Mouse (Mus musculus): ENCODE measurements at regions not wholly inside any gene's neighbourhood (a gene's known extent, or its start where the extent isn't known, plus 50 kb on each side); places are given as distances from the start of the nearest gene placed in this dataset.
A peak's percentile ranks its signal among the peaks of the same experiment; 100 is the strongest.

DNA sequence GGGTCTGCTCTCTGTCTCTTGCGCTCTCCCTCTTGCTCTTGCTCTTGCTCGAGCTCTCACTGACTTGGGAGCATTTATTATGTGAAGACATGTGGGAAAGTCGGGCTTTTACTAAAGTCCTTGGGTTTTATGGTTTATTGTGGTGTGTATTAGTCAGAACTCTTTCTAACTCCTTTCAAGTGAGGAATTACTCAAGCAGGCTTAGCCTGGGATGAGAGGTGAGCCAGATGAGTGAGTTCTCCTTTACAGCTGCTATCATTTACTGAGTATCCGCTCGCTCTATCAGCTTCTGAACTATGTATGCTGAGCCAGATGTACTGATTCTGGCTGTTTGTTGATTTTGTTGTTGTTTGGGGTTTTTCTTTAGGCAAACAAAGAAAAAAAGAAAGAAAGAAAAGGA, 190.4 kb upstream of the Zfp637 start:
- TF ChIP-seq POLR2A (IDR thresholded peaks at IDR 0.05; ENCODE audit: borderline replicate concordance, low read depth, low read length): no peak
- no peak for TF ChIP-seq CTCF (IDR thresholded peaks at IDR 0.05; ENCODE audit: low read depth, low read length)
- H3K27ac ChIP-seq (ENCODE audit: insufficient read depth, low read depth, low read length): no peak overlapping the region
- no peak overlapping the region for H3K4me3 ChIP-seq (ENCODE audit: insufficient read depth, low read length)
- no peaks in the 10 kb centered on the region for H3K4me1 ChIP-seq (ENCODE audit: control insufficient read depth, insufficient read depth, low read length)

GRCm38 (mm10) chr6:117651551-117651950, 189.4 kb upstream of the Zfp637 start:
- no peak for TF ChIP-seq POLR2A (IDR thresholded peaks at IDR 0.05; ENCODE audit: borderline replicate concordance, low read depth, low read length)
- TF ChIP-seq CTCF (IDR thresholded peaks at IDR 0.05; ENCODE audit: low read depth, low read length): no peak
- Histone ChIP-seq H3K4me3 (ENCODE audit: insufficient read depth, low read length) (no peak overlapping the region), H3K27ac (ENCODE audit: insufficient read depth, low read depth, low read length) (no peak overlapping the region), H3K4me1 (ENCODE audit: control insufficient read depth, insufficient read depth, low read length) (no peaks in the 10 kb centered on the region)

DNA sequence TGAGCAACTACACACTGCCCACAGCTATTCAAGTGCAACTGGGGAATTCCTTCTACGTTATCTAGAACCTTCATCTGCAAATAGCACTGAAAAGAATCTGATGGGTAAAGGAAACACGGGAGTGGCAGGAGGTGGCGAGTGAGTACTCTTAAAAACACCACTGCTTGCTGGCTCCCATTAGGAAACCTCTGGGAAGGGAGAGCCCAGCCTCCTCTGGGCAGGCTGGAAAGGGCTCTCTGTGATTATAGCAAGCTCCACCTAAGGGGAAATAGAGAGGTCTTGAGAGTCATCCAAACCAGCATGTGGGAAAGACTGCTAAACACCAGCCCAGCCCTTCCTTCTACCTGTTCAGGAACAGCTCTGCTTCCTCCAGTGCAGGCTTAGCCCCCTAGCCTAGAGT, 189.0 kb upstream of the Zfp637 start:
- TF ChIP-seq CTCF (IDR thresholded peaks at IDR 0.05; ENCODE audit: low read depth, low read length) (no peak), POLR2A (IDR thresholded peaks at IDR 0.05; ENCODE audit: borderline replicate concordance, low read depth, low read length) (no peak)
- Histone ChIP-seq H3K4me1 (ENCODE audit: control insufficient read depth, insufficient read depth, low read length) (no peaks in the 10 kb centered on the region), H3K27ac (ENCODE audit: insufficient read depth, low read depth, low read length) (no peak overlapping the region), H3K4me3 (ENCODE audit: insufficient read depth, low read length) (no peak overlapping the region)

GRCm38 (mm10) chr6:117652917-117653316, 188.1 kb upstream of the Zfp637 start:
- Histone ChIP-seq H3K4me1 (ENCODE audit: control insufficient read depth, insufficient read depth, low read length) (no peaks in the 10 kb centered on the region), H3K4me3 (ENCODE audit: insufficient read depth, low read length) (no peak overlapping the region), H3K27ac (ENCODE audit: insufficient read depth, low read depth, low read length) (no peak overlapping the region)
- TF ChIP-seq POLR2A (IDR thresholded peaks at IDR 0.05; ENCODE audit: borderline replicate concordance, low read depth, low read length) (no peak), CTCF (IDR thresholded peaks at IDR 0.05; ENCODE audit: low read depth, low read length) (no peak)

GRCm38 (mm10) chr6:117653886-117654425, 187.0 kb upstream of the Zfp637 start:
- H3K27ac ChIP-seq (ENCODE audit: insufficient read depth, low read depth, low read length): no peak overlapping the region
- H3K4me3 ChIP-seq (ENCODE audit: insufficient read depth, low read length): no peak overlapping the region
- no peak for TF ChIP-seq CTCF (IDR thresholded peaks at IDR 0.05; ENCODE audit: low read depth, low read length)
- no peak for TF ChIP-seq POLR2A (IDR thresholded peaks at IDR 0.05; ENCODE audit: borderline replicate concordance, low read depth, low read length)
- H3K4me1 ChIP-seq (ENCODE audit: control insufficient read depth, insufficient read depth, low read length): no peaks in the 10 kb centered on the region

DNA sequence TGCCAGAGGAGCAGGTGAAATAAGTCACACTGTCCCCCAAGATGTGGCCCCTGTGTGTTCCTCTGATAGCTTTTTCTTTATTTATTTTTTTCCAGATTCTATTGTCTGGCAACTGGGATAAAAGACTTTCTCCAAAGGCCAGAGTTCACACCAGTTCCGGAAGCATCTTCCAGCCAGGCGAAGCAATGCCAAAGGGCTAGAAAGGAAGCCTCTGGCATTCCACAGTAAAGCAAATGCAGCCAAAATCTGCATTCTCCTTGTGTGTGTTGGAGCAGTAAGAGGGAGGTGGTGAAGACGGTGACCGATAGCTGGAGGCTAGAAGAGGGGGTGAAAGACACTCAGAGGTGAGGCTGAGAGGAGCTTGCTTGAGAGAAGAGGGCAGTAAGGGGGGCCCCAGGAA, 185.0 kb upstream of the Zfp637 start:
- H3K4me3 ChIP-seq (ENCODE audit: insufficient read depth, low read length): no peak overlapping the region
- no peak for TF ChIP-seq POLR2A (IDR thresholded peaks at IDR 0.05; ENCODE audit: borderline replicate concordance, low read depth, low read length)
- no peak for TF ChIP-seq CTCF (IDR thresholded peaks at IDR 0.05; ENCODE audit: low read depth, low read length)
- no peak overlapping the region for H3K27ac ChIP-seq (ENCODE audit: insufficient read depth, low read depth, low read length)
- no peaks in the 10 kb centered on the region for H3K4me1 ChIP-seq (ENCODE audit: control insufficient read depth, insufficient read depth, low read length)

GRCm38 (mm10) chr6:117660576-117660975, 180.4 kb upstream of the Zfp637 start:
- TF ChIP-seq CTCF (IDR thresholded peaks at IDR 0.05; ENCODE audit: low read depth, low read length): peak; percentile 39
- TF ChIP-seq POLR2A (IDR thresholded peaks at IDR 0.05; ENCODE audit: borderline replicate concordance, low read depth, low read length): no peak
- Histone ChIP-seq H3K4me1 (ENCODE audit: control insufficient read depth, insufficient read depth, low read length) (no peaks in the 10 kb centered on the region), H3K4me3 (ENCODE audit: insufficient read depth, low read length) (no peak overlapping the region), H3K27ac (ENCODE audit: insufficient read depth, low read depth, low read length) (no peak overlapping the region)

DNA sequence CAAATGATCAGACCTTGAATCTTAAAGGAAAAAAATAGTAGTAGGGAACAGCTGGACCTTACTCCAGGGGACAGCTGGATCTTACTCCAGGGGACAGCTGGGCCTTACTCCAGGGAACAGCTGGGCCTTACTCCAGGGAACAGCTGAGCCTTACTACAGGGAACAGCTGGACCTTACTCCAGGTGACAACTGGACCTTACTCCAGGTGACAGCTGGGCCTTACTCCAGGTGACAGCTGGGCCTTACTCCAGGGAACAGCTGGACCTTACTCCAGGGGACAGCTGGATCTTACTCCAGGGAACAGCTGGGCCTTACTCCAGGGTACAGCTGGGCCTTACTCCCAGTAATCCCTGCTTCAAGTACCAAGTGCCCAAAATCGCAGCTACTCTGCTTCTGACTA, 178.3 kb upstream of the Zfp637 start:
- no peaks in the 10 kb centered on the region for H3K4me1 ChIP-seq (ENCODE audit: control insufficient read depth, insufficient read depth, low read length)
- H3K27ac ChIP-seq (ENCODE audit: insufficient read depth, low read depth, low read length): no peak overlapping the region
- no peak overlapping the region for H3K4me3 ChIP-seq (ENCODE audit: insufficient read depth, low read length)
- TF ChIP-seq POLR2A (IDR thresholded peaks at IDR 0.05; ENCODE audit: borderline replicate concordance, low read depth, low read length) (no peak), CTCF (IDR thresholded peaks at IDR 0.05; ENCODE audit: low read depth, low read length) (no peak)

DNA sequence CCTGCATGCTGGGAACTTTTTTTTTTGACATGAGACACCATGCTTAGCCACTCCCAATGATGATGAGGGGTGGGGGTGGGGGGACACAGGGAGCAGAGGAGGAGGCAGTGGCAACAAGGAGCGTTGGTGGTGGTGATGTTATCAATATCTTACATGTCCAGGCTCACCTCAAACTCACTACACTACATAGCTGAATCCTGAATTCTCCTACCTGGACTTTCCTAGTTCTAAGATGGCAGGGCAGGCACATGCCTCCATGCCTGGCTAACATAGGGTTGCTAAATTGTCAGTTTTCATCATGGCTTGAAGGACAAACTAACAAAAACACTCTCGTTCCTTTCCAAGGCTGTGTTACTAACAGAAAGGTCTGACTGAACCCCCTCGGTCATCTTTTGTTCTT, 170.6 kb upstream of the Zfp637 start:
- Histone ChIP-seq H3K4me1 (ENCODE audit: control insufficient read depth, insufficient read depth, low read length) (peaks cover 3% of the 10 kb centered on the region), H3K27ac (ENCODE audit: insufficient read depth, low read depth, low read length) (no peak overlapping the region), H3K4me3 (ENCODE audit: insufficient read depth, low read length) (no peak overlapping the region)
- no peak for TF ChIP-seq CTCF (IDR thresholded peaks at IDR 0.05; ENCODE audit: low read depth, low read length)
- TF ChIP-seq POLR2A (IDR thresholded peaks at IDR 0.05; ENCODE audit: borderline replicate concordance, low read depth, low read length): no peak

- no peak overlapping the region for H3K27ac ChIP-seq (ENCODE audit: insufficient read depth, low read depth, low read length)
- peaks cover 3% of the 10 kb centered on the region for H3K4me1 ChIP-seq (ENCODE audit: control insufficient read depth, insufficient read depth, low read length)
- no peak overlapping the region for H3K4me3 ChIP-seq (ENCODE audit: insufficient read depth, low read length)
- no peak for TF ChIP-seq POLR2A (IDR thresholded peaks at IDR 0.05; ENCODE audit: borderline replicate concordance, low read depth, low read length)
- TF ChIP-seq CTCF (IDR thresholded peaks at IDR 0.05; ENCODE audit: low read depth, low read length): no peak
These were observed 170.0 kb upstream of the Zfp637 start for GRCm38 (mm10) chr6:117670792-117671525.
